Comparison of ENCODE assay signal across 7 mouse cellular contexts in the genomic region with DNA sequence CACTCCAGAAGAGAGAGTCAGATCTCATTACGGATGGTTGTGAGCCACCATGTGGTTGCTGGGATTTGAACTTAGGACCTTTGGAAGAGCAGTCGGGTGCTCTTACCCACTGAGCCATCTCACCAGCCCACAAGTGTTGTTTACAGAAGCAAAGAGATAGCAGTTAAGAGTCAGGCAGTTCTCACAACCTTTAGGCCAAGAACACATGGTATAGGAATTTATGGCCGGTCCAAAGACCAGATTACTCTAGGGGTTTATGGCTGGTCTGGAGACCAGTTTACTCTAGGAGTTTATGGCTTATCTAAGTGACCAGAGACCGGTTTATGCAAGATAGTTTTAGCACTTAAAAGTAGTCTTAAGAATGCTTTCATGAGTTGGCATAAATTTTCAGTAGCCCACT. TPM values are rescaled to one million over a fixed set of nuclear protein-coding genes. Genes with fewer than 3 reads are reported as not detected.
DNase-seq lines count a peak whose midpoint lies in the region; ATAC-seq and TF ChIP-seq lines count a peak whose summit lies in the region.
"Not testable (repeated sequence)": the region's sequence is repeated elsewhere in the genome, so short reads cannot be mapped to it uniquely, and the experiment has no call there.

No protein-coding gene starts in this region.

- not testable (repeated sequence) for TF ChIP-seq CTCF in MEL (IDR thresholded peaks at IDR 0.05 in 2 of 3, conservative IDR thresholded peaks at IDR 0.05 in 1 of 3; ENCODE audit: control insufficient read depth in 1 of 3, insufficient read depth in 1 of 3, low read depth in 2 of 3, low read length in 3 of 3, poor library complexity in 1 of 3, severe bottlenecking in 1 of 3); intestine, postnatal 0 days (IDR thresholded peaks at IDR 0.05; ENCODE audit: low read depth)

- peak; percentile 87 for ATAC-seq in intestine, embryonic 15.5 days
- peak; percentile 92 for ATAC-seq in intestine, embryonic 16.5 days
- peak; percentile 86 for ATAC-seq in intestine, postnatal 0 days
- ATAC-seq in megakaryocyte progenitor cell, adult 5-6 weeks (replicated peaks; ENCODE audit: poor library complexity) = 0 out of 2 replicates have a peak, but pooled peaks have one; percentile 9
- peak; percentile 59; the same call in 1 of the 2 replicates for ATAC-seq in megakaryocyte-erythroid progenitor cell, adult 5-6 weeks (replicated peaks; ENCODE audit: low FRiP score, low TSS enrichment, poor library complexity, severe bottlenecking)

- not testable (repeated sequence) for H3K27ac ChIP-seq in MEL (ENCODE audit: control insufficient read depth, low read depth, low read length); intestine, embryonic 15.5 days; intestine, embryonic 16.5 days (ENCODE audit: low read length); intestine, postnatal 0 days (ENCODE audit: low read depth, low read length)

- 48% methylated on average over 4 of the region's 4 CpGs for WGBS in intestine, embryonic 15.5 days
- 43% methylated on average over 3 of the region's 4 CpGs for WGBS in intestine, embryonic 16.5 days
- WGBS in intestine, postnatal 0 days = 47% methylated on average over 4 of the region's 4 CpGs

- not testable (repeated sequence) for TF ChIP-seq POLR2A in MEL (IDR thresholded peaks at IDR 0.05; ENCODE audit: control insufficient read depth in 1 of 2, insufficient read depth in 1 of 2, low read depth in 1 of 2, low read length in 2 of 2, poor library complexity in 1 of 2)

- not testable (repeated sequence) for H3K79me2 ChIP-seq in MEL (ENCODE audit: control insufficient read depth, insufficient read depth, low read length, poor library complexity)

- not testable (repeated sequence) for H3K27me3 ChIP-seq in MEL (ENCODE audit: control insufficient read depth in 1 of 2, insufficient read depth in 2 of 2, low read length in 2 of 2); intestine, embryonic 15.5 days (replicated peaks); intestine, embryonic 16.5 days (replicated peaks; ENCODE audit: control insufficient read depth, insufficient read depth, low read length); intestine, postnatal 0 days (replicated peaks; ENCODE audit: control insufficient read depth, insufficient read depth, low read length)

- not testable (repeated sequence) for H3K36me3 ChIP-seq in MEL (ENCODE audit: control insufficient read depth in 1 of 2, insufficient read depth in 2 of 2, low read length in 2 of 2); intestine, embryonic 15.5 days; intestine, embryonic 16.5 days (ENCODE audit: control insufficient read depth, insufficient read depth, low read length); intestine, postnatal 0 days (ENCODE audit: control insufficient read depth, insufficient read depth)

- H3K4me3 ChIP-seq in MEL (ENCODE audit: control insufficient read depth in 1 of 2, insufficient read depth in 1 of 2, low read depth in 2 of 2, low read length in 2 of 2); intestine, embryonic 15.5 days (replicated peaks); intestine, embryonic 16.5 days (ENCODE audit: low read length); intestine, postnatal 0 days (ENCODE audit: low read depth, low read length): not testable (repeated sequence)

- not testable (repeated sequence) for H3K9me3 ChIP-seq in MEL (replicated peaks; ENCODE audit: insufficient read depth, low read length); intestine, embryonic 15.5 days; intestine, embryonic 16.5 days (ENCODE audit: control insufficient read depth, low read length); intestine, postnatal 0 days (ENCODE audit: control insufficient read depth)

- not testable (repeated sequence) for TF ChIP-seq EP300 in MEL (IDR thresholded peaks at IDR 0.05; ENCODE audit: low read depth in 1 of 2, low read length in 2 of 2)

- H3K4me1 ChIP-seq in MEL (ENCODE audit: control insufficient read depth in 1 of 2, insufficient read depth in 2 of 2, low read length in 2 of 2); intestine, embryonic 15.5 days (replicated peaks); intestine, embryonic 16.5 days (ENCODE audit: control insufficient read depth, insufficient read depth, low read length); intestine, postnatal 0 days (replicated peaks; ENCODE audit: control insufficient read depth, insufficient read depth, low read length): not testable (repeated sequence)

- H3K9ac ChIP-seq in MEL (ENCODE audit: control insufficient read depth, low read depth, low read length, poor library complexity, severe bottlenecking); intestine, embryonic 15.5 days; intestine, embryonic 16.5 days (ENCODE audit: low read depth, low read length); intestine, postnatal 0 days (ENCODE audit: low read depth, low read length): not testable (repeated sequence)

- not testable (repeated sequence) for TF ChIP-seq RAD21 in MEL (IDR thresholded peaks at IDR 0.05; ENCODE audit: low read depth, low read length)

- not testable (repeated sequence) for DNase-seq in MEL (ENCODE audit: low read depth, low spot score)
- DNase-seq in yolk sac, embryonic 10.5 days (ENCODE audit: low spot score) = peak; percentile 42

- H3K4me2 ChIP-seq in intestine, embryonic 15.5 days (replicated peaks); intestine, embryonic 16.5 days (ENCODE audit: low read depth, low read length); intestine, postnatal 0 days (replicated peaks; ENCODE audit: low read depth): not testable (repeated sequence)

TF ChIP-seq in MEL, 35 proteins besides CTCF, POLR2A, EP300 and RAD21:
- TF ChIP-seq TBP (IDR thresholded peaks at IDR 0.05; ENCODE audit: low read depth, low read length) = peak; percentile 94

RNA-seq across cellular contexts. Expression of gene Sh3bgrl, which starts 15.8 kb away (rescaled TPM):
- total RNA-seq in MEL (2012; rRNA removed) = 79.7 and 83.6 TPM in 2 replicates
- 100 to 1,000 TPM in 1 of 2 experiments, 10 to 100 TPM in 1; 50.5 to 126 TPM for polyA plus RNA-seq in MEL (2012; ENCODE audit: insufficient read depth in 1 of 2, insufficient read length in 2 of 2, low read depth in 1 of 2, low replicate concordance in 2 of 2, missing spikeins in 1 of 2)
- 95.1 and 105 TPM in 2 replicates for polyA plus RNA-seq in intestine, embryonic 15.5 days (2015; fragmentation: Nextera tagmentation; extraction: Ambion mirVana)
- polyA plus RNA-seq in intestine, embryonic 16.5 days (2015; fragmentation: Nextera tagmentation; extraction: Ambion mirVana) = 88.9 and 99.0 TPM in 2 replicates
- 50.8 and 62.2 TPM in 2 replicates for polyA plus RNA-seq in intestine, postnatal 0 days (2015; fragmentation: Nextera tagmentation; extraction: Ambion mirVana)
- 212 and 221 TPM in 2 replicates for total RNA-seq in megakaryocyte progenitor cell, adult 5-6 weeks (2015)
- total RNA-seq in megakaryocyte progenitor cell, adult 5-6 weeks (2017) = 121 and 128 TPM in 2 replicates
- total RNA-seq in megakaryocyte-erythroid progenitor cell, adult 5-6 weeks (2014; fragmentation: Nextera tagmentation) = 101 and 104 TPM in 2 replicates
- total RNA-seq in megakaryocyte-erythroid progenitor cell, adult 5-6 weeks (2017) = 137 and 174 TPM in 2 replicates

Comparison
In these comparisons a context has a peak if more than half of its experiments do, and no peak if none do; other contexts are left out.
1. ATAC-seq: peak in every context shown above with its lines; median percentile 92 in intestine, embryonic 16.5 days; 87 in intestine, embryonic 15.5 days; 86 in intestine, postnatal 0 days; 59 in megakaryocyte-erythroid progenitor cell, adult 5-6 weeks; 9 in megakaryocyte progenitor cell, adult 5-6 weeks.